Mouse (Mus musculus) embryonic facial prominence, embryonic 10.5 days (tissue): ENCODE results near the gene Hoxa2. TPM values are rescaled to one million over a fixed set of nuclear protein-coding genes. Genes with fewer than 3 reads are reported as not detected.

Experiments
- DNase-seq: peaks from one replicate; pipeline ENCODE4 v3.0.0-alpha.2; 2017; ENCODE audit warnings: low spot score
- H3K27ac ChIP-seq: fragments of 300-500 bp; sonication (generic); replicated peaks from 2 replicates; pipeline ENCODE4 v1.5.1; 2016; ENCODE audit warnings: mild to moderate bottlenecking
- H3K27me3 ChIP-seq: fragments of 300-500 bp; sonication (generic); replicated peaks from 2 replicates; pipeline ENCODE4 v1.6.1; 2016; ENCODE audit warnings: low read depth, mild to moderate bottlenecking; ENCODE audit not compliant: poor library complexity, severe bottlenecking
- H3K36me3 ChIP-seq: fragments of 300-500 bp; sonication (generic); replicated peaks from 2 replicates; pipeline ENCODE4 v1.6.1; 2016; ENCODE audit warnings: mild to moderate bottlenecking, moderate library complexity
- H3K4me1 ChIP-seq: fragments of 300-500 bp; sonication (generic); 2 replicates; pipeline ENCODE4 v1.6.1; 2016
- H3K4me3 ChIP-seq: fragments of 300-500 bp; sonication (generic); 2 replicates; pipeline ENCODE4 v1.5.1; 2016; ENCODE audit warnings: mild to moderate bottlenecking, moderate library complexity
- H3K9me3 ChIP-seq: fragments of 300-500 bp; sonication (generic); 2 replicates; pipeline ENCODE4 v1.6.1; 2016; ENCODE audit warnings: mild to moderate bottlenecking
- WGBS: fragments of 180-500 bp; shearing (Covaris S2); methylation state at CpG from one replicate; pipeline ENCODE4 v1.1.7; 2016; 5-methylcytosine and 5-hydroxymethylcytosine counted together
- polyA plus RNA-seq: library from polyadenylated mRNA; unstranded; fragments of >200 nt; fragmentation: Nextera tagmentation; extraction: Ambion mirVana; gene quantifications from 2 replicates; pipeline ENCODE4 v1.2.1, GENCODE M21; 2016

The Hoxa2 gene
- polyA plus RNA-seq, 1 experiment from 2014 or later = 8.7 TPM

DNA sequence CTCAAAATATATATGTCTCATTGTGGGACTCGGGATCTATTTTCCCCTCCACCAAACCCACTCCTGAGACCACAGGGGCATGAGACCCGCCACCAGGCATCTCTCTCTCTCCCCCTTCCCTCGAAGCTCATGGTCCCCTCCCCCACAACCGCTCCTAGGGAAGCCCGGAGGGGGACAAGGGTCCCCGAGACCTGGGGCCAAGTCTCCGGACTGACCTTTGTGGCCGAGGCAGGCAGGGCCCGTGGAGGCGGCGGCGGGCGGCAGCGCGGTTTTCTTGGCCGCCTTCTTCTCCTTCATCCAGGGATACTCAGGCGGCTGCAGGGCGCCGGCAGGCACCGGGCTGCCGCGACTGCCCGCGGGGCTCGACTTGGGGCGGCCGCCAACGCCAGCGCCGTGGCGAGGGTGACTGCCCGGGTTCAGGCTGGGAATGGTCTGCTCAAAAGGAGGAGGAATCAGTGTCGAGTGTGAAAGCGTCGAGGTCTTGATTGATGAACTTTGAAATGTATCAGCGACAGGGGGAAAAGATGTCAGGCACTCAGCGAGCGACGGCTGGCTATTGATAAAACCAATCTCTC is 493 bp downstream of the Hoxa2 start:
- H3K36me3 ChIP-seq = no peaks in the 10 kb centered on the region
- H3K4me3 ChIP-seq = peak overlapping the region; percentile 78
- no peaks in the 10 kb centered on the region for H3K9me3 ChIP-seq
- under 1% methylated on average over 39 of the region's 39 CpGs for WGBS
- H3K4me1 ChIP-seq = peaks cover 16% of the 10 kb centered on the region
- DNase-seq = peak; percentile 70
- peak overlapping the region; percentile 84 for H3K27ac ChIP-seq
- peaks cover 100% of the 10 kb centered on the region for H3K27me3 ChIP-seq

- peak overlapping the region; percentile 78 for H3K4me3 ChIP-seq
- WGBS = 1% methylated on average over 17 of the region's 17 CpGs
- DNase-seq = peak; percentile 67
- peak overlapping the region; percentile 84 for H3K27ac ChIP-seq
- H3K36me3 ChIP-seq = no peaks in the 10 kb centered on the region
- peaks cover 22% of the 10 kb centered on the region for H3K4me1 ChIP-seq
- no peaks in the 10 kb centered on the region for H3K9me3 ChIP-seq
- peaks cover 100% of the 10 kb centered on the region for H3K27me3 ChIP-seq
Observed at GRCm38 (mm10) chr6:52163366-52164031, 1.1 kb downstream of the Hoxa2 start.

GRCm38 (mm10) chr6:52162611-52163365 is 1.8 kb downstream of the Hoxa2 start:
- Histone ChIP-seq H3K9me3 (no peaks in the 10 kb centered on the region), H3K27ac (peak overlapping the region; percentile 84), H3K27me3 (peaks cover 100% of the 10 kb centered on the region), H3K4me3 (peak overlapping the region; percentile 78), H3K36me3 (no peaks in the 10 kb centered on the region), H3K4me1 (peaks cover 29% of the 10 kb centered on the region)
- peak; percentile 55 for DNase-seq
- WGBS = under 1% methylated on average over 14 of the region's 14 CpGs

DNA sequence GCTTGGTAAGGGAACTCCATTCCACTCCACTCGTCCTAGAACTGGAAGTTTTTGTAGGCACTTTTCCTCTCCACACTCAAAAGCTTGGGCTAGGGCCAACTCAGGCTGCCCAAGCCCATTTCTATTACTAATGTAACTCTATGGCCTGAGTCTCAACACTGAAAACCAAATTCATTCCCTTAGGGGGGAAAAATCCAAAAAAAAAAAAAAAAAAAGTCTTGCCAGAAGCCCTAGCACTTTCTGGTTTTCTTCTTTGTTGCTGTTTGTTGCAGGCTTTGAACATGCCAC is 2.6 kb downstream of the Hoxa2 start:
- peak; percentile 17 for DNase-seq
- 5% methylated on average over 1 of the region's 1 CpGs for WGBS
- peaks cover 100% of the 10 kb centered on the region for H3K27me3 ChIP-seq
- H3K4me1 ChIP-seq = peaks cover 30% of the 10 kb centered on the region
- peak overlapping the region; percentile 78 for H3K4me3 ChIP-seq
- no peaks in the 10 kb centered on the region for H3K9me3 ChIP-seq
- H3K27ac ChIP-seq = peak overlapping the region; percentile 75; the same call in 1 of the 2 replicates
- no peaks in the 10 kb centered on the region for H3K36me3 ChIP-seq

GRCm38 (mm10) chr6:52161336-52162092 is 3.1 kb downstream of the Hoxa2 start:
- 2% methylated on average over 8 of the region's 8 CpGs for WGBS
- peaks cover 100% of the 10 kb centered on the region for H3K27me3 ChIP-seq
- H3K9me3 ChIP-seq = no peaks in the 10 kb centered on the region
- H3K4me1 ChIP-seq = peaks cover 30% of the 10 kb centered on the region
- peak overlapping the region; percentile 75 for H3K27ac ChIP-seq
- no peaks in the 10 kb centered on the region for H3K36me3 ChIP-seq
- H3K4me3 ChIP-seq = peak overlapping the region; percentile 78
- DNase-seq = peak; percentile 14

- H3K9me3 ChIP-seq = no peaks in the 10 kb centered on the region
- H3K4me3 ChIP-seq = peak overlapping the region; percentile 78
- H3K4me1 ChIP-seq = peaks cover 30% of the 10 kb centered on the region
- peak; percentile 61 for DNase-seq
- peaks cover 100% of the 10 kb centered on the region for H3K27me3 ChIP-seq
- H3K27ac ChIP-seq = peak overlapping the region; percentile 75
- no peaks in the 10 kb centered on the region for H3K36me3 ChIP-seq
- under 1% methylated on average over 30 of the region's 30 CpGs for WGBS
Observed at GRCm38 (mm10) chr6:52160511-52161335, 3.9 kb downstream of the Hoxa2 start.

DNA sequence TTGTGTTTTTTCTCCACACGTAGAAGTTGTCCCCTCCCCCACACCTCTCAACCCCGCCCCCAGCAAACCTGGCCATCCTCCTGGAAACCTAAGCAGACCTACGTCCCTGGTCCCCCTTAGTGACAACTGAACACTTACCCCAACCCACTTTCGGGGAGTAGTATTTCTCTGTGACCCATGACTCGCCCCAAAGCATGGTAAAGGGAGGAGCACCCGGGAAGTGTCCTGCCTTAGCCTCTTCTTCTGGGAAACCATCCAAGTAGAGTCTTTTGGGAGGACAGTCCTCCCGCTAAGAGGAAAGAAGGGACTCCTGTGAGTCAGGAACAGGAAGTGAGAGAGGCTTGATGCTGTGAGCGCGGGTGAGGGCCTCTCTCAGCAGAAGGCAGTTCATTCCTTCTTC is 4.7 kb downstream of the Hoxa2 start:
- Histone ChIP-seq H3K27ac (peak overlapping the region; percentile 75), H3K36me3 (no peaks in the 10 kb centered on the region), H3K4me1 (peaks cover 30% of the 10 kb centered on the region), H3K27me3 (peaks cover 100% of the 10 kb centered on the region), H3K9me3 (no peaks in the 10 kb centered on the region), H3K4me3 (peak overlapping the region; percentile 78)
- DNase-seq = peak; percentile 28
- WGBS = 1% methylated on average over 9 of the region's 9 CpGs

- Histone ChIP-seq H3K27me3 (peaks cover 100% of the 10 kb centered on the region), H3K4me3 (peak overlapping the region; percentile 78), H3K27ac (peak overlapping the region; percentile 78), H3K36me3 (no peaks in the 10 kb centered on the region), H3K9me3 (no peaks in the 10 kb centered on the region), H3K4me1 (peaks cover 30% of the 10 kb centered on the region)
- 1% methylated on average over 12 of the region's 12 CpGs for WGBS
- peak; percentile 45 for DNase-seq
Observed at GRCm38 (mm10) chr6:52159164-52159761, 5.4 kb downstream of the Hoxa2 start.

DNA sequence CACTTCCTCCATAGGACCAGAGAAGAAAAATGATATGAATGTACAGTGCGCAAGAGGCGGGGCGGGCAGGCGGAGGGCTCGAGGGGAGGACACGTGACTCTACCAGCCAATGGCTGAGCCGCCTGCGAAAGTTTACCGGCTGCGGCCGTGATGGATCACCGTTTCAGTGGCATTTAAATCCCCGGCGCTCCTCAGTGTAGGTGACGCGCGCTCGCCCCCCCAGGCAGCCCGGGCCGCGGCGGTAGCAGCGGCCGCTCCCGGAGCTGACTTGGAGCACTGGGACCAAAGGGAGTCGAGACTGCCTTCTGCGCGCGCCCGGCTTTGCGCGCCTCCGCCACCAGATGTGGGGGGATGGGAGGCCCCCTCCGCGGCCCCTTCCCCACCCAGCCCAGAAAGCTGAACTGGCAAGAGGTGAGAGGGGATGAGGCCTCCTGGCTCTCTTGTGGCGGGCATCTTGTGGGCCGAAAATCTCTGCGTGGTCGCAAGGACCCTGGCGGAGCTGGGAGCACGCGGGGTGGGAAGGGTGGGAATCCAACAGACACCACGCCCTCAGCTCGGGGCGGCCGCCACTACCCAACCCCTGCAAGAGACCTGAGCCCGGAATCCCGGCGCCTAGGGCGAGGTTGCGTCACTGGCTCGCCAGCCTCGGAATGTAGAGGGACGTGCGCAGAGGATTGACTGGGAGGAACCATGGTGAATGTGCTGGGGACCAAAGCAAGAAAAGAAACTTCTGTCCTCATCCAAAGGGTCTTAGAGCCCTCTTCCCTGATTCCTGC is 6.2 kb downstream of the Hoxa2 start, which contains the start of gene Hoxa1:
Gene Hoxa1 (minus strand): TSS at position 42 of the 776 bp plus-strand sequence.
- Histone ChIP-seq H3K27ac (peak within 1 kb of the TSS; percentile 78), H3K4me3 (peak within 1 kb of the TSS; percentile 78), H3K36me3 (no peaks in the 10 kb centered on the region), H3K27me3 (peaks cover 100% of the 10 kb centered on the region), H3K4me1 (peaks cover 30% of the 10 kb centered on the region), H3K9me3 (no peaks in the 10 kb centered on the region)
- peak; percentile 89 for DNase-seq
- WGBS = under 1% methylated on average over 55 of the region's 55 CpGs

- Histone ChIP-seq H3K4me3 (peak overlapping the region; percentile 78), H3K27ac (no peak overlapping the region), H3K36me3 (no peaks in the 10 kb centered on the region), H3K9me3 (no peaks in the 10 kb centered on the region), H3K27me3 (peaks cover 100% of the 10 kb centered on the region), H3K4me1 (peaks cover 30% of the 10 kb centered on the region)
- peak; percentile 41 for DNase-seq
- WGBS = under 1% methylated on average over 32 of the region's 32 CpGs
Observed at GRCm38 (mm10) chr6:52157466-52158275, 7.0 kb downstream of the Hoxa2 start.
